Mouse (Mus musculus): ENCODE measurements around the gene Polr2a. TPM values are rescaled to one million over a fixed set of nuclear protein-coding genes. Genes with fewer than 3 reads are reported as not detected.
A peak's percentile ranks its signal among the peaks of the same experiment; 100 is the strongest.

Polr2a gene
- polyA plus RNA-seq, 1 experiment from 2014 or later: 31.3 TPM

DNA sequence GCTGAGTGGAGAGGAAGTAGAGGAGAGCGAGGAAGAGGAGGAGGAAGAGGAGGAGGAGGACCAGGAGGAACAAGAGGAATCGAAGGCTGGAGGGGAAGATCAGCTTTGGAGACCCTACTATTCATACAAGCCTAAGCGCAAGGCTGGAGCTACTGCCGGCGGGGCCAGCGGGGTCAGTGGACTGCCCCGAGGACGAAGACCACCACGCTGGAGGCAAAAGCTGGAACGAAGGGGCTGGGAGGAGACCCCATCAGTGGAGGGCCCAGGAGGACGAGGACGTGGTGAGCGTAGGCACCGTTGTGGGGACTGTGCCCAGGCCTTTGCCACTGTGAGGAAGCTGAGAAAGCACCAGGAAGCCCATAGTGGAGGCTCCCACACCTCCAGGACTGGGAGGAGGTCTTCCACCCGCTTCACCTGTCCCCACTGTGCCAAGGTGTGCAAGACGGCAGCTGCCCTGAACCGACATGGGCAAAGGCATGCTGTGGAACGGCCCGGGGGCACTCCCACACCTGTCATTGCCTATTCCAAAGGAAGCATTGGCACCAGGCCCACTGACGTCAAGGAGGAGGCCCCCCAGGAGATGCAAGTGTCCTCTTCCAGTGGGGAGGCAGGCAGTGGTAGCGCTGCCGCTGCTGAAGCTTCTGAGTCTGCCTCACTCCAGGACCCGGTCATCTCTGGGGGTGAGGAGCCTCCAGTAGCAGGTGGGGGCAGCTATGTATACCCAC is 20.0 kb upstream of the Polr2a start:
- Histone ChIP-seq H3K4me2 (no peak overlapping the region), H3K4me3 (replicated peaks) (no peak overlapping the region), H3K9ac (no peak overlapping the region), H3K36me3 (replicated peaks) (peaks cover 6% of the 10 kb centered on the region; the same call in 1 of the 2 replicates), H3K9me3 (no peaks in the 10 kb centered on the region), H3K27me3 (peaks cover 29% of the 10 kb centered on the region), H3K27ac (no peak overlapping the region), H3K4me1 (peaks cover 14% of the 10 kb centered on the region; the same call in 1 of the 2 replicates)
- no peak for ATAC-seq (ENCODE audit: low FRiP score)
- 67% methylated on average over 23 of the region's 23 CpGs for WGBS

- peaks cover 29% of the 10 kb centered on the region for H3K27me3 ChIP-seq
- H3K36me3 ChIP-seq (replicated peaks): peaks cover 6% of the 10 kb centered on the region; the same call in 1 of the 2 replicates
- H3K4me2 ChIP-seq: no peak overlapping the region
- no peaks in the 10 kb centered on the region for H3K9me3 ChIP-seq
- H3K4me1 ChIP-seq: peaks cover 14% of the 10 kb centered on the region; the same call in 1 of the 2 replicates
- no peak for ATAC-seq (ENCODE audit: low FRiP score)
- no peak overlapping the region for H3K27ac ChIP-seq
- no peak overlapping the region for H3K9ac ChIP-seq
- H3K4me3 ChIP-seq (replicated peaks): no peak overlapping the region
- WGBS: 67% methylated on average over 26 of the region's 26 CpGs
Observed at GRCm38 (mm10) chr11:69777504-69778257, 19.2 kb upstream of the Polr2a start.

GRCm38 (mm10) chr11:69776488-69776887 is 18.1 kb upstream of the Polr2a start:
- H3K9ac ChIP-seq: no peak overlapping the region; the same call in 1 of the 2 replicates
- H3K36me3 ChIP-seq (replicated peaks): peaks cover 6% of the 10 kb centered on the region; the same call in 1 of the 2 replicates
- no peak overlapping the region for H3K27ac ChIP-seq
- H3K27me3 ChIP-seq: peaks cover 23% of the 10 kb centered on the region
- no peak for ATAC-seq (ENCODE audit: low FRiP score)
- peaks cover 14% of the 10 kb centered on the region; the same call in 1 of the 2 replicates for H3K4me1 ChIP-seq
- 85% methylated on average over 20 of the region's 20 CpGs for WGBS
- H3K4me2 ChIP-seq: no peak overlapping the region
- H3K4me3 ChIP-seq (replicated peaks): no peak overlapping the region
- no peaks in the 10 kb centered on the region for H3K9me3 ChIP-seq

DNA sequence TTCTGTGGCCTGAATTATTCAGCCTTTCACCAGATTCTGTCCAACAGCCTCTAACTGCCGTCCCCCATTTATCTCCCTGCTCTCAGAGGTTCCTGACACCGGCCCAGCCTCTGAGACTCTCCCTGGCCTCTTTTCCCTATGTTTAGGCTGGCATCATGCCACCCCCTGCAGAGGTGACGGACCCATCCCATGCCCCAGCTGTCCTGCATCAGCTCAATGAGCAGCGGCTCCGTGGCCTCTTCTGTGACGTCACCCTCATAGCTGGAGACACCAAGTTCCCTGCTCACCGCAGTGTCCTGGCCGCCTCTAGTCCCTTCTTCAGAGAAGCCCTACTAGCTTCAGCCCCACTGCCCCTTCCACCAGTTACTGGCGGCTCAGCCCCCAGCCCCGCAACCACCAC is 17.3 kb upstream of the Polr2a start:
- Histone ChIP-seq H3K27ac (no peak overlapping the region), H3K4me3 (replicated peaks) (no peak overlapping the region), H3K4me2 (no peak overlapping the region), H3K36me3 (replicated peaks) (peaks cover 6% of the 10 kb centered on the region; the same call in 1 of the 2 replicates), H3K9ac (no peak overlapping the region), H3K9me3 (no peaks in the 10 kb centered on the region), H3K4me1 (peaks cover 14% of the 10 kb centered on the region; the same call in 1 of the 2 replicates), H3K27me3 (peaks cover 23% of the 10 kb centered on the region)
- no peak for ATAC-seq (ENCODE audit: low FRiP score)
- 76% methylated on average over 10 of the region's 10 CpGs for WGBS

DNA sequence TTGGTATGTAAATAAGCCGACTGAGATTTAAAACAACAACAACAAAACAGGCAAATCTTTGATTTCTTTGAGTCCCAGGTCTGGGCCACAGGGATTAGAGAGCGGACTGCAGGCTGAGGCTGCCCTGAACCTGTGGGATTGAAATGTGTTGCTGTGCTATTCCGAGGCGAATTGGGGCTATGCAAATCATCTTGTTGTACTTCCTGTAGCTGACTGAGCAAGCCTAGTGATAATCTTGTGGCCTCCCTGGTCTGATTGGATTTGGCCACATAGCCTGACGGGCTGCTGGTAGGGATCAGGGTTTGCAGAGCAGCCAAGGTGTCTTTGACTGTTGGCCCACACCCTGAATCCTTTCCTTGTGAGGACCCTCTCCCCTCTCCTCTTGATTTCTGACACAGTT is 16.5 kb upstream of the Polr2a start:
- Histone ChIP-seq H3K27ac (no peak overlapping the region), H3K27me3 (peaks cover 23% of the 10 kb centered on the region), H3K4me1 (peaks cover 14% of the 10 kb centered on the region; the same call in 1 of the 2 replicates), H3K9me3 (no peaks in the 10 kb centered on the region), H3K36me3 (replicated peaks) (peaks cover 6% of the 10 kb centered on the region; the same call in 1 of the 2 replicates), H3K9ac (no peak overlapping the region), H3K4me3 (replicated peaks) (no peak overlapping the region), H3K4me2 (no peak overlapping the region)
- 59% methylated on average over 5 of the region's 5 CpGs for WGBS
- ATAC-seq (ENCODE audit: low FRiP score): no peak

GRCm38 (mm10) chr11:69767625-69767909 is 9.1 kb upstream of the Polr2a start:
- H3K4me1 ChIP-seq: peaks cover 23% of the 10 kb centered on the region
- H3K36me3 ChIP-seq (replicated peaks): no peaks in the 10 kb centered on the region
- no peak overlapping the region for H3K9ac ChIP-seq
- H3K4me2 ChIP-seq: 0 out of 2 replicates have a peak overlapping the region, but pooled peaks have one; percentile 78
- H3K27me3 ChIP-seq: 0 out of 2 replicates have a peak, but pooled peaks cover 4% of the 10 kb centered on the region
- WGBS: 78% methylated on average over 4 of the region's 4 CpGs
- ATAC-seq (ENCODE audit: low FRiP score): no peak
- no peak overlapping the region for H3K27ac ChIP-seq
- no peaks in the 10 kb centered on the region for H3K9me3 ChIP-seq
- no peak overlapping the region for H3K4me3 ChIP-seq (replicated peaks)

DNA sequence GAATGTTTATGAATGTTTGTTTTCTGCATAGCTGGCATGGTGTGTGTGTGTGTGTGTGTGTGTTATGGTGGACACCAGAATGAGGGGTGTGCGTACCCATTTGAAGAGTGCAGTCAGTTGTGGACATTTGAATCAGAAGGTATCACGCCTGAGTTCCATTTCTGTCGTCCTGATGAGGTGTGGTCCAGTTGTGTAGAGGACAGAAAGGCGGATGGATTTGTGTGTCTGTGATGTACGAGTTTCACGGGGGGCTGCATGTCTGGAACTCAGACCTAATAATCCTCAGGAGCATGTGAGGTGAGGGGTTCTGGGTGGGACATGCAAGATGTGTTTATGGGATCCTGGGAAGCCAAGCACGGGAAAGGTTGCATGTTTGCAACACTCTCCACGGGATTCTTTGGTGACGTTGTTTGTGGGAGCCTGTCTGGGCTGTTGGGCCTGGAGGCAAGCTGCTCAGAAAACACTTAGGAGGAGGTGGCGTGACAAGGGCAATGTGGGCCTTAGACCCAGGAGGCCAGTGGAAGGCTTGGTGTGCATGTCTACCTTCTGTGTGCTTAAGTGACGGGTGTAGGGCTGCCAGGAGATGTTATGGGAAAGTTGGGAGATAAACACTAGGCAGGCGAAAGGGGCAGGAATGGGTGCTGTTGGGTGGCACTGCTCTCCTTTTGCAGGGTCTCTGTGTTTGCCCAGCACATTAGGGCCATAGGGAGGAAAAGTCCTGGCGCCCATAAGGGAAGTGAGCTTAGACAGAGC is 8.6 kb upstream of the Polr2a start:
- Histone ChIP-seq H3K4me1 (peaks cover 23% of the 10 kb centered on the region), H3K4me3 (replicated peaks) (peak overlapping the region; percentile 83), H3K4me2 (peak overlapping the region; percentile 78), H3K36me3 (replicated peaks) (no peaks in the 10 kb centered on the region), H3K9me3 (no peaks in the 10 kb centered on the region), H3K9ac (peak overlapping the region; percentile 88; the same call in 1 of the 2 replicates), H3K27me3 (0 out of 2 replicates have a peak, but pooled peaks cover 4% of the 10 kb centered on the region), H3K27ac (0 out of 2 replicates have a peak overlapping the region, but pooled peaks have one; percentile 25)
- ATAC-seq (ENCODE audit: low FRiP score): no peak
- WGBS: 64% methylated on average over 13 of the region's 13 CpGs

DNA sequence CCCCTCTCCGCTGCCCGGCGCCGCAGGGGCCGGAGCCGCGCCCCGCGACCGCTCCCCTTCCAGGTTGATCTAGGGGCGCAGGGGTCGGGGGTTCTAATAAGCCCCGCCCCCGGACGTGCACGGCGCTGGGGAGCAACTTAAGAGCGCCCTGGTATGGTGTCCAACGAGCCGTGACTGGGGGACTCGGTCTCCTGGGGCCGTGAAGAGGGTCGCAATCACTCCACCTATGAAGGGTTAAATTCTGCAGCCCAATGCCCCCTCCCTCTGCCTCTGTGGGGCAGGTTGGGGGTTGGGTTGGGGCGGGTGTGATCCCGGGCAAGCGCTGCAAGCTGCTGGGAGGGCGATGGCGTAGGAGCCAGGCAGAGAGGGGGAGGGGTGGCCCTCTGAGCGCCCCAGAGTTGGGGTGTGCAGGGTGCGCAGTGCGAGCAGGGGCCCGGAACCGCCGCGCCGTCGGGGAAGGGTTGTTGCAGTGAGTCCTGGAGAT is 7.7 kb upstream of the Polr2a start:
- peak; percentile 81 for ATAC-seq (ENCODE audit: low FRiP score)
- 1% methylated on average over 35 of the region's 37 CpGs for WGBS

DNA sequence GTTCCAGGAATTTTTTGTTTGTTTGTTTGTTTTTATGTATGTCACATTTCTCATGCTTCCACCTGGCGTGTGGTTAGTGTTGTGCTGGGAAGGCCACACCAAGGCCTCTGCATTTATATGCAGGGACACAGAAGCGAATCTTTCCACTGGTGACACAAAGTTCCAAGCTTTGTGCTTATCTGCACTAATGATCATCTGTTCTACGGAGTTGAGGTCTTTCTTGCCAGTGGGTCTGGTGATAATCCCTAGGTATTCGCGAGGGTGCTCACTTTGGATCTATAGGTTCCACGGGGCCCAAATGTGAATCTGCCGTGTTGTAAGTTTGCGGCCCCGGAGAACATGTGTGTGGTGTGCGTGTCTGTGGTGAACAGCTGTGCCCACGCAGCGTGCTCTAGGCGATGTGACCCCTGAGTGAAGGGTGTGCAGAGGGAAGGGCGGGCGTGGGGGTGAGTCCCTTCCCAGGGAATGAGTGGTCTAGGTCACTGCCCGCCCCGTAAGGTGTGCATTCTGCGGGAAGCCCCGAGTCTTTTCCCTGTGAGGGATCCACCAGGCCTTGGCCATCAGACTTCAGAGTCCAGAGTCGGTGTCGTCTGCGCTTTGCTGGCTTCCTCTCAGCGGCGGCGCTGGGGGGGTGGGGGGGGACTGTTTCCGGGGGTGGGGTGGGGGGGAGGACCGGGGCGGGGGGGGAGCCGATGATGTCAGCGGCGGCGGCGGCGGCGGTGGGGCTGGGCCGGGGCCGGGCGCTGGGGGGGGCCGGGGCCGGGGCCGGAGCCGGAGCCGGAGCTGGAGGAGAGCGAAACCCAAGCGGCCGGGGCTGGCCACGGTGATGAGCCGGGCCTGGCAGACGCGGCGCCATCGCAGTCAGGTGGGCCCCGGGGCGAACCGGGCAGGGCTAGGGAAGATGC is 7.0 kb upstream of the Polr2a start, which contains the start of gene Zbtb4:
Gene Zbtb4 (plus strand): TSS at position 692 of the 905 bp plus-strand sequence.
- Histone ChIP-seq H3K36me3 (replicated peaks) (no peaks in the 10 kb centered on the region), H3K4me2 (peak within 1 kb of the TSS; percentile 78), H3K4me1 (peaks cover 28% of the 10 kb centered on the region), H3K4me3 (replicated peaks) (peak within 1 kb of the TSS; percentile 83), H3K9me3 (no peaks in the 10 kb centered on the region), H3K27me3 (0 out of 2 replicates have a peak, but pooled peaks cover 4% of the 10 kb centered on the region), H3K9ac (peak within 1 kb of the TSS; percentile 88), H3K27ac (peak within 1 kb of the TSS; percentile 73)
- 29% methylated on average over 31 of the region's 55 CpGs for WGBS
- ATAC-seq (ENCODE audit: low FRiP score): peak; percentile 70

More for the DNA sequence above, 7.7 kb upstream of the Polr2a start:
- peak overlapping the region; percentile 83 for H3K4me3 ChIP-seq (replicated peaks)
- H3K4me1 ChIP-seq: peaks cover 23% of the 10 kb centered on the region
- H3K9ac ChIP-seq: peak overlapping the region; percentile 88
- peak overlapping the region; percentile 78 for H3K4me2 ChIP-seq
- 0 out of 2 replicates have a peak, but pooled peaks cover 4% of the 10 kb centered on the region for H3K27me3 ChIP-seq
- no peaks in the 10 kb centered on the region for H3K9me3 ChIP-seq
- H3K36me3 ChIP-seq (replicated peaks): no peaks in the 10 kb centered on the region
- H3K27ac ChIP-seq: peak overlapping the region; percentile 73

DNA sequence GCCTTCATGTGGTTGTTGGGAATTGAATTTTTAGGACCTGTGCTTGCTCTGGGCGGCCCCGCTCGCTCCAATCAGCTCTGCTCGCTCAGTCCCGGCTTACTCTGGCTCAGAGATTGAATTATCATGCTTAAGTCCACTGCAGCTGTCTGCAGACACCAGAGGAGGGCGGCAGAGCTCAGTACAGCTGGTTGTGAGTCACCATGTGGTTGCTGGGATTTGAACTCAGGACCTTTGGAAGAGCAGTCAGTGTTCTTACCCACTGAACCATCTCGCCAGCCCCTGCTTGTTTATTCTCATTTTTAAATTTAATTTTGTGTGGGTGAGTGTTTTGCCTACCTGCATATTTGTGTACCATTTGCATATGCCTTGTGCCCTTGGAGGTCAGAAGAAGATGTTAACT is 5.1 kb upstream of the Polr2a start:
- ATAC-seq (ENCODE audit: low FRiP score): no peak
- Histone ChIP-seq H3K9ac (no peak overlapping the region), H3K4me3 (replicated peaks) (no peak overlapping the region), H3K27ac (no peak overlapping the region), H3K27me3 (0 out of 2 replicates have a peak, but pooled peaks cover 4% of the 10 kb centered on the region), H3K4me2 (no peak overlapping the region), H3K9me3 (no peaks in the 10 kb centered on the region), H3K4me1 (peaks cover 39% of the 10 kb centered on the region), H3K36me3 (replicated peaks) (no peaks in the 10 kb centered on the region)
- 64% methylated on average over 7 of the region's 7 CpGs for WGBS

GRCm38 (mm10) chr11:69761868-69762267 is 3.4 kb upstream of the Polr2a start, which contains the start of gene Slc35g3:
Gene Slc35g3 (minus strand): TSS chr11:69761968.
- Histone ChIP-seq H3K4me3 (replicated peaks) (no peak within 1 kb of the TSS), H3K4me2 (no peak within 1 kb of the TSS), H3K9ac (no peak within 1 kb of the TSS), H3K27me3 (no peaks in the 10 kb centered on the region), H3K27ac (0 out of 2 replicates have a peak within 1 kb of the TSS, but pooled peaks have one; percentile 99), H3K9me3 (no peaks in the 10 kb centered on the region), H3K4me1 (peaks cover 38% of the 10 kb centered on the region), H3K36me3 (replicated peaks) (no peaks in the 10 kb centered on the region)
- WGBS: 85% methylated on average over 1 of the region's 1 CpGs
- ATAC-seq (ENCODE audit: low FRiP score): no peak
